Mouse (Mus musculus): ENCODE results near the gene Stub1. TPM values are rescaled to one million over a fixed set of nuclear protein-coding genes. Genes with fewer than 3 reads are reported as not detected.

The Stub1 gene
- total and polyA plus RNA-seq, 2 experiments from 2014 or later: 248 to 374 TPM

DNA sequence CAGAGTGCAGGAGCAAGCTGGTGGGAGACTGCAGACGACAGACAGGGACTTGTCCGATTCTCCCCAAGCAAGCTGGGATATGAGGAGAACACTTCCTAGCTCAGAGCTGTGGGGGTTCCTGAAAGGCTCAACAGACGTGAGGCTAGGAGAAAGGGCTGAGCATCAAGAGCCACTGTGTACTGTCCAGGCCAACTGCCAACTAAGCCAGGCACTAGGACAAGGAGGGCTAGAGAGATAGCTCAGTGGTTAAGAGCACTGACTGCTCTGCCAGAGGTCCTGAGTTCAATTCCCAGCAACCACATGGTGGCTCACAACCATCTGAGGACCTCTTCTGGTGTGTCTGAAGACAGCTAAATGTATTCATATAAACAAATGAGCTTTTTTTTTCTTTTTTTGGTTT lies 9.3 kb upstream of the Stub1 start:
- WGBS: 78% methylated on average over 3 of the region's 3 CpGs
- H3K9me3 ChIP-seq (ENCODE audit: low read length): no peaks in the 10 kb centered on the region
- TF ChIP-seq CTCF (IDR thresholded peaks at IDR 0.05): no peak
- no peak overlapping the region for H3K4me2 ChIP-seq (ENCODE audit: low read depth, low read length, poor library complexity, severe bottlenecking)
- DNase-seq (ENCODE audit: low spot score) (no peak), ATAC-seq (ENCODE audit: low FRiP score) (no peak)
- peaks cover 38% of the 10 kb centered on the region for H3K36me3 ChIP-seq (ENCODE audit: insufficient read depth, low read length)
- H3K27me3 ChIP-seq (ENCODE audit: insufficient read depth, low read length): no peaks in the 10 kb centered on the region
- H3K4me3 ChIP-seq (ENCODE audit: low read depth, low read length): no peak overlapping the region
- H3K27ac ChIP-seq (ENCODE audit: low read depth, low read length): no peak overlapping the region
- H3K9ac ChIP-seq (replicated peaks; ENCODE audit: low read length, poor library complexity, severe bottlenecking): no peak overlapping the region
- peaks cover 11% of the 10 kb centered on the region for H3K4me1 ChIP-seq (ENCODE audit: insufficient read depth, low read length)

GRCm38 (mm10) chr17:25841117-25841880 lies 8.1 kb upstream of the Stub1 start, which contains the start of gene Gm20683:
Gene Gm20683 (minus strand): TSS chr17:25841763.
- Histone ChIP-seq H3K4me3 (ENCODE audit: low read depth, low read length) (no peak within 1 kb of the TSS), H3K4me2 (ENCODE audit: low read depth, low read length, poor library complexity, severe bottlenecking) (no peak within 1 kb of the TSS), H3K4me1 (ENCODE audit: insufficient read depth, low read length) (peaks cover 15% of the 10 kb centered on the region), H3K9ac (replicated peaks; ENCODE audit: low read length, poor library complexity, severe bottlenecking) (no peak within 1 kb of the TSS), H3K27me3 (ENCODE audit: insufficient read depth, low read length) (no peaks in the 10 kb centered on the region), H3K36me3 (ENCODE audit: insufficient read depth, low read length) (peaks cover 37% of the 10 kb centered on the region), H3K27ac (ENCODE audit: low read depth, low read length) (no peak within 1 kb of the TSS), H3K9me3 (ENCODE audit: low read length) (no peaks in the 10 kb centered on the region)
- 94% methylated on average over 22 of the region's 22 CpGs for WGBS
- DNase-seq (ENCODE audit: low spot score) (no peak), ATAC-seq (ENCODE audit: low FRiP score) (no peak)
- no peak for TF ChIP-seq CTCF (IDR thresholded peaks at IDR 0.05)

- Histone ChIP-seq H3K4me1 (ENCODE audit: insufficient read depth, low read length) (peaks cover 22% of the 10 kb centered on the region), H3K9ac (replicated peaks; ENCODE audit: low read length, poor library complexity, severe bottlenecking) (no peak overlapping the region), H3K36me3 (ENCODE audit: insufficient read depth, low read length) (peaks cover 37% of the 10 kb centered on the region), H3K4me3 (ENCODE audit: low read depth, low read length) (no peak overlapping the region), H3K27me3 (ENCODE audit: insufficient read depth, low read length) (no peaks in the 10 kb centered on the region), H3K27ac (ENCODE audit: low read depth, low read length) (no peak overlapping the region), H3K9me3 (ENCODE audit: low read length) (no peaks in the 10 kb centered on the region), H3K4me2 (ENCODE audit: low read depth, low read length, poor library complexity, severe bottlenecking) (no peak overlapping the region)
- ATAC-seq (ENCODE audit: low FRiP score) (no peak), DNase-seq (ENCODE audit: low spot score) (no peak)
- TF ChIP-seq CTCF (IDR thresholded peaks at IDR 0.05): no peak
- WGBS: over 99% methylated on average over 6 of the region's 6 CpGs
These were observed 7.3 kb upstream of the Stub1 start for GRCm38 (mm10) chr17:25840519-25840918.

GRCm38 (mm10) chr17:25839455-25840235 lies 6.4 kb upstream of the Stub1 start:
- H3K9me3 ChIP-seq (ENCODE audit: low read length): no peaks in the 10 kb centered on the region
- H3K27ac ChIP-seq (ENCODE audit: low read depth, low read length): no peak overlapping the region
- H3K27me3 ChIP-seq (ENCODE audit: insufficient read depth, low read length): no peaks in the 10 kb centered on the region
- WGBS: 87% methylated on average over 14 of the region's 14 CpGs
- H3K4me3 ChIP-seq (ENCODE audit: low read depth, low read length): no peak overlapping the region
- DNase-seq (ENCODE audit: low spot score): no peak
- H3K4me1 ChIP-seq (ENCODE audit: insufficient read depth, low read length): peaks cover 26% of the 10 kb centered on the region
- TF ChIP-seq CTCF (IDR thresholded peaks at IDR 0.05): no peak
- ATAC-seq (ENCODE audit: low FRiP score): no peak
- H3K9ac ChIP-seq (replicated peaks; ENCODE audit: low read length, poor library complexity, severe bottlenecking): no peak overlapping the region
- no peak overlapping the region for H3K4me2 ChIP-seq (ENCODE audit: low read depth, low read length, poor library complexity, severe bottlenecking)
- H3K36me3 ChIP-seq (ENCODE audit: insufficient read depth, low read length): peaks cover 46% of the 10 kb centered on the region

GRCm38 (mm10) chr17:25838904-25839303 lies 5.7 kb upstream of the Stub1 start:
- WGBS: 95% methylated on average over 4 of the region's 4 CpGs
- Histone ChIP-seq H3K36me3 (ENCODE audit: insufficient read depth, low read length) (peaks cover 46% of the 10 kb centered on the region), H3K4me1 (ENCODE audit: insufficient read depth, low read length) (peaks cover 33% of the 10 kb centered on the region)

GRCm38 (mm10) chr17:25837533-25837932 lies 4.3 kb upstream of the Stub1 start:
- Histone ChIP-seq H3K27ac (ENCODE audit: low read depth, low read length) (peak overlapping the region; percentile 82), H3K27me3 (ENCODE audit: insufficient read depth, low read length) (no peaks in the 10 kb centered on the region), H3K4me2 (ENCODE audit: low read depth, low read length, poor library complexity, severe bottlenecking) (peak overlapping the region; percentile 75), H3K4me1 (ENCODE audit: insufficient read depth, low read length) (peaks cover 27% of the 10 kb centered on the region), H3K4me3 (ENCODE audit: low read depth, low read length) (peak overlapping the region; percentile 41; the same call in 1 of the 2 replicates), H3K9ac (replicated peaks; ENCODE audit: low read length, poor library complexity, severe bottlenecking) (peak overlapping the region; percentile 81; the same call in 1 of the 2 replicates), H3K9me3 (ENCODE audit: low read length) (no peaks in the 10 kb centered on the region), H3K36me3 (ENCODE audit: insufficient read depth, low read length) (peaks cover 45% of the 10 kb centered on the region)
- ATAC-seq (ENCODE audit: low FRiP score) (no peak), DNase-seq (ENCODE audit: low spot score) (peak; percentile 51)
- TF ChIP-seq CTCF (IDR thresholded peaks at IDR 0.05): no peak
- 11% methylated on average over 3 of the region's 3 CpGs for WGBS

More at GRCm38 (mm10) chr17:25838904-25839303, 5.7 kb upstream of the Stub1 start:
- no peaks in the 10 kb centered on the region for H3K27me3 ChIP-seq (ENCODE audit: insufficient read depth, low read length)
- no peak overlapping the region for H3K4me3 ChIP-seq (ENCODE audit: low read depth, low read length)
- no peak overlapping the region for H3K9ac ChIP-seq (replicated peaks; ENCODE audit: low read length, poor library complexity, severe bottlenecking)
- H3K4me2 ChIP-seq (ENCODE audit: low read depth, low read length, poor library complexity, severe bottlenecking): no peak overlapping the region
- TF ChIP-seq CTCF (IDR thresholded peaks at IDR 0.05): no peak
- no peaks in the 10 kb centered on the region for H3K9me3 ChIP-seq (ENCODE audit: low read length)
- no peak overlapping the region for H3K27ac ChIP-seq (ENCODE audit: low read depth, low read length)
- ATAC-seq (ENCODE audit: low FRiP score) (no peak), DNase-seq (ENCODE audit: low spot score) (no peak)
